Mouse (Mus musculus) megakaryocyte, embryonic 14.5 days (primary cell): ENCODE measurements around the gene Atg7.

Experiments
- FLI1 ChIP-seq: IDR thresholded peaks from 2 replicates; pipeline ENCODE4 v1.6.1; 2012; ENCODE audit warnings: low read length, inconsistent platforms, mixed read lengths
- GATA1 ChIP-seq: IDR thresholded peaks from 3 replicates; pipeline ENCODE4 v1.6.1; 2012; ENCODE audit warnings: mixed read lengths, low read length, inconsistent platforms, borderline replicate concordance

DNA sequence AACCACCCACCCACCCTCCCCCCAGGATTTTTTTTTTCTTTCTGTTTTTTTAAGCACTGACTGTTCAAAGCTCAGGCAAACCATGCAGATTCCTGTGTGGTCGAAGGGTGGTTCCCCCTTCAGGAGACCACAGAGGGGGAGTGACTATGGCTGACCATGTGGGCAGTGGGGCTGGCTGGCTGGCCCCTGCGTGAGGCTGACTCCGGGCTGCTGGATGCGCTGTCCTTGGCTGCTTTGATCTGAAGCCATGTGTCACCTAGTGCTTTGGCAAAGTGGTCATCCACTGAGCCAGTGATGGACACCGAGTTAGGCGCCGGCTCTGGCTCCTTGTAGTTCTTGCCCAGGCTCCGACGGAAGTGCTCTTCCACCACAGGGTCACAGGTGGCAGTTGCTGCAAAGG is 219.1 kb downstream of the Atg7 start:
- TF ChIP-seq GATA1 (no peak), FLI1 (no peak)
